Mouse (Mus musculus): Measurements from ENCODE around the gene Bivm.

The Bivm gene

DNA sequence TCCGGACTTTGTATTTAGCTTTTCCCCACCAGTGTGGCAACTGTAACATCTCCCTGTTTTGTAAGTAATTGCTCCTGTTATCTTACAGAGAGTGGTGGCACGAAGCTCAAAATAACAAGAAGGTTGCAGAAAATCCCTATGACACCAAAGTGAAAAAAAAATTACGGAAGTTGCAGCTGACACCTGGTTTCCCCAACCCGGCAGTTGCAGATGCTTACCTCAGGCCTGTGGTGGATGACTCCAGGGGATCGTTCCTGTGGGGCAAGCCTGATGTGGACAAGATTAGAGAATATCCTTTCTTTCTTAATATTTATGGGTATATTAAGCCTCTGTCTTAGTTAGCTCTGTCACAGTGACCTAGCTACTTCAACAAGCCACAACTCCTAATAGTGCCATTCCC, 59.3 kb downstream of the Bivm start:
- DNase-seq: no peak

DNA sequence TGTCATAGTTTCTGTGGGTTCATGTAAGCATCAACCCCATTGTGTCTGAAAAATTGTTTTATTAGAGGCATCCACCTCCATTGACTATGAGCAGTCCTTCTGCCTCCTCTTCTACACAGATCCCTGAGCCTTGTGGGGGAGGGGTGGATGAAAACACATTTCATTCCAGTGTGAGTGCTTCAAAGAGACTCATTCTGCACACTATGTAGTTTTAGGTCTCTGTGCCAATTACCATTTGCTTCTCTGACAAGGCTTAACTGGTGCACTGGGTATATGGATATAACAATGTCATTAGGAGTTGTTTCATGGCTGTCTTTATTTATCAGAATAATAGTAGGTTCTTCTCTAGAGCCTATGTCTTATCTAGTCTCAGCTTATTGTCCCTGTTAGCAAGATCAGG, 67.6 kb downstream of the Bivm start:
- no peak for DNase-seq

Data from right cerebral cortex, postnatal 25 days (tissue).